Mouse (Mus musculus): ENCODE results near the gene Klhl25.

- TF ChIP-seq CTCF (IDR thresholded peaks at IDR 0.05; ENCODE audit: low read depth) (no peak), EP300 (IDR thresholded peaks at IDR 0.05; ENCODE audit: low read depth) (no peak)
These were observed 47.1 kb upstream of the Klhl25 start for GRCm38 (mm10) chr7:75801022-75801421.
